Mouse (Mus musculus) testis, adult 2 months (tissue): ENCODE data around the gene Mast1. TPM values are rescaled to one million over a fixed set of nuclear protein-coding genes. Genes with fewer than 3 reads are reported as not detected.
"Not testable (repeated sequence)": the region's sequence is repeated elsewhere in the genome, so short reads cannot be mapped to it uniquely, and the experiment has no call there.

Source experiments
- H3K27ac ChIP-seq: fragments of 200-500 bp; 2 replicates; pipeline ENCODE4 v1.5.1; 2012; ENCODE audit warnings: low read depth, low read length; ENCODE audit not compliant: control insufficient read depth, insufficient read depth
- H3K27me3 ChIP-seq: fragments of 200-500 bp; 2 replicates; pipeline ENCODE4 v1.6.1; 2012; ENCODE audit warnings: mild to moderate bottlenecking, low read length, moderate library complexity; ENCODE audit not compliant: control insufficient read depth, insufficient read depth
- H3K36me3 ChIP-seq: fragments of 200-500 bp; 2 replicates; pipeline ENCODE4 v1.6.1; 2012; ENCODE audit warnings: mild to moderate bottlenecking, low read length; ENCODE audit not compliant: control insufficient read depth, insufficient read depth
- H3K4me1 ChIP-seq: fragments of 200-500 bp; 2 replicates; pipeline ENCODE4 v1.6.1; 2012; ENCODE audit warnings: low read length; ENCODE audit not compliant: control insufficient read depth, insufficient read depth
- H3K4me3 ChIP-seq: fragments of 200-500 bp; 2 replicates; pipeline ENCODE4 v1.5.1; 2012; ENCODE audit warnings: low read depth, mild to moderate bottlenecking, low read length, moderate library complexity, mixed read lengths; ENCODE audit not compliant: control insufficient read depth
- CTCF ChIP-seq: fragments of 200-500 bp; IDR thresholded peaks from 2 replicates; pipeline ENCODE4 v1.5.1; 2012; ENCODE audit warnings: low read depth, mild to moderate bottlenecking, inconsistent platforms, low read length, moderate library complexity; ENCODE audit not compliant: control insufficient read depth, insufficient read depth, insufficient replicate concordance
- POLR2A ChIP-seq: fragments of 200-500 bp; IDR thresholded peaks from 2 replicates; pipeline ENCODE4 v1.6.1; 2012; ENCODE audit warnings: low read depth, mild to moderate bottlenecking, inconsistent platforms, low read length, moderate library complexity; ENCODE audit not compliant: control insufficient read depth
- polyA plus RNA-seq: library from polyadenylated mRNA; depleted of rRNA; stranded (reverse); fragments of >200 nt; gene quantifications from 2 replicates; pipeline ENCODE4 v1.2.3, GENCODE M21; 2012

Gene Mast1
- polyA plus RNA-seq, 1 experiment, result 1.6 TPM

GRCm38 (mm10) chr8:84910551-84910950 lies 26.6 kb downstream of the Mast1 start:
- H3K36me3 ChIP-seq, result no peaks in the 10 kb centered on the region
- TF ChIP-seq CTCF (no peak), POLR2A (no peak)
- H3K4me1 ChIP-seq, result peaks cover 23% of the 10 kb centered on the region
- no peak overlapping the region for H3K27ac ChIP-seq
- H3K4me3 ChIP-seq, result no peak overlapping the region
- no peaks in the 10 kb centered on the region; the same call in 1 of the 2 replicates for H3K27me3 ChIP-seq

GRCm38 (mm10) chr8:84909949-84910348 lies 27.2 kb downstream of the Mast1 start:
- peaks cover 24% of the 10 kb centered on the region for H3K4me1 ChIP-seq
- H3K4me3 ChIP-seq, result no peak overlapping the region
- H3K27ac ChIP-seq, result no peak overlapping the region
- TF ChIP-seq CTCF (no peak), POLR2A (no peak)
- H3K36me3 ChIP-seq, result no peaks in the 10 kb centered on the region
- no peaks in the 10 kb centered on the region; the same call in 1 of the 2 replicates for H3K27me3 ChIP-seq

- TF ChIP-seq POLR2A (no peak), CTCF (no peak)
- no peaks in the 10 kb centered on the region; the same call in 1 of the 2 replicates for H3K27me3 ChIP-seq
- H3K4me1 ChIP-seq, result peaks cover 30% of the 10 kb centered on the region
Observed at GRCm38 (mm10) chr8:84909162-84909767, 27.9 kb downstream of the Mast1 start.

GRCm38 (mm10) chr8:84908421-84909161 lies 28.6 kb downstream of the Mast1 start, which contains the start of gene Dnase2a:
Gene Dnase2a, plus strand, starts transcription at chr8:84908560.
- Histone ChIP-seq H3K27me3 (no peaks in the 10 kb centered on the region; the same call in 1 of the 2 replicates), H3K36me3 (no peaks in the 10 kb centered on the region), H3K27ac (no peak within 1 kb of the TSS), H3K4me3 (peak within 1 kb of the TSS; percentile 57), H3K4me1 (peaks cover 34% of the 10 kb centered on the region)
- TF ChIP-seq CTCF (no peak), POLR2A (no peak)

More at GRCm38 (mm10) chr8:84909162-84909767, 27.9 kb downstream of the Mast1 start:
- H3K27ac ChIP-seq, result no peak overlapping the region
- H3K36me3 ChIP-seq, result no peaks in the 10 kb centered on the region
- peak overlapping the region; percentile 57 for H3K4me3 ChIP-seq

GRCm38 (mm10) chr8:84907979-84908378 lies 29.2 kb downstream of the Mast1 start:
- not testable (repeated sequence) for H3K27ac ChIP-seq, H3K36me3 ChIP-seq, H3K4me3 ChIP-seq, H3K27me3 ChIP-seq
- peaks cover 34% of the 10 kb centered on the region for H3K4me1 ChIP-seq

- Histone ChIP-seq H3K4me1 (peaks cover 34% of the 10 kb centered on the region), H3K4me3 (no peak overlapping the region), H3K27me3 (no peaks in the 10 kb centered on the region; the same call in 1 of the 2 replicates), H3K27ac (no peak overlapping the region), H3K36me3 (no peaks in the 10 kb centered on the region)
- no peak for TF ChIP-seq CTCF
- no peak for TF ChIP-seq POLR2A
Observed at GRCm38 (mm10) chr8:84907493-84907892, 29.7 kb downstream of the Mast1 start.

GRCm38 (mm10) chr8:84907037-84907436 lies 30.1 kb downstream of the Mast1 start:
- Histone ChIP-seq H3K27me3 (no peaks in the 10 kb centered on the region; the same call in 1 of the 2 replicates), H3K27ac (no peak overlapping the region), H3K36me3 (no peaks in the 10 kb centered on the region), H3K4me1 (peaks cover 31% of the 10 kb centered on the region), H3K4me3 (no peak overlapping the region)
- TF ChIP-seq CTCF (no peak), POLR2A (no peak)

GRCm38 (mm10) chr8:84904351-84904750 lies 32.8 kb downstream of the Mast1 start:
- H3K27ac ChIP-seq, result no peak overlapping the region
- TF ChIP-seq POLR2A (no peak), CTCF (no peak)
- H3K36me3 ChIP-seq, result no peaks in the 10 kb centered on the region
- H3K27me3 ChIP-seq, result no peaks in the 10 kb centered on the region; the same call in 1 of the 2 replicates
- H3K4me1 ChIP-seq, result peaks cover 31% of the 10 kb centered on the region
- H3K4me3 ChIP-seq, result peak overlapping the region; percentile 28
